Mouse (Mus musculus) WW6 (cell line): ENCODE measurements around the gene Krt86.
"Not testable (repeated sequence)": the region's sequence is repeated elsewhere in the genome, so short reads cannot be mapped to it uniquely, and the experiment has no call there.

ENCODE experiments used
- DNase-seq: peaks from one replicate; pipeline ENCODE4 v3.0.0-alpha.2; 2013; ENCODE audit warnings: low read depth, low spot score

Gene Krt86

DNA sequence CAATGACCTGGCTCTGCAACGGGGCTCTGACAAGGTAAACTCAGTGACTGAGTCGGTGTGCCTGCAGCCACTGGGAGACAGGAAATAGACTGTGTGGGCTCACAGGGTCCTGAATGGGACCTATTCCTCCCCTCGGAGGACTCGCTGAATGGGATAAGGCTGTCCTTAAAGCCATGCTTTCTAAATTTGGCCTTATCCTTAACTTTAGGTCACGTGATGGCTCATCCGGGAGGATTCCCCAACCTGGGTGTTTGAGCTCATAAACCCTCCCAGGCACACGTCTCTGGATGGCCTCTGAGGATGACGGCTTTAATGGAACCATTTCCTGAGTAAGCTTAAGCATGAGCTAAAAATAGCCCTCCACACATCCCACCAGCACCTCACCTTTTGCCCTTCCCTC is 19.4 kb downstream of the Krt86 start:
- DNase-seq, result no peak

DNA sequence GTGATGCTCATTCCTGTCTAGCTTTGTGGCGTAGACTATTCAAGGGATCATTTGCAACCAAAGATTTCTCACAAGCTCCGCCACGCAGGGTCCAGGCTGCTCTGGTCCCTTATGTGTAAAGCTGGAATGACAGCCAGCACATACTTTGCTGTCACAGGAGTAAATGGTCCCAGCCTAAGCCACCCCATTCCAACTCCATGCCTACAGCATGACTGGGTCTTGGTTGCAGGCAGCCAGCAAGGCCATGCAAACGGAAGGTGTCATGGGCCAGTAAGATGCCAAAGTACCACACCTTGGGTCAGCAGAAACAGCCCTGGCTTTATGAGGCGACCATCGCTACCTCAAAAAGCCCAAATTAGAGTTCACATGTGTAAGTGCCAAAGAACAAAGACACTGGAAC is 20.4 kb downstream of the Krt86 start:
- no peak for DNase-seq

DNA sequence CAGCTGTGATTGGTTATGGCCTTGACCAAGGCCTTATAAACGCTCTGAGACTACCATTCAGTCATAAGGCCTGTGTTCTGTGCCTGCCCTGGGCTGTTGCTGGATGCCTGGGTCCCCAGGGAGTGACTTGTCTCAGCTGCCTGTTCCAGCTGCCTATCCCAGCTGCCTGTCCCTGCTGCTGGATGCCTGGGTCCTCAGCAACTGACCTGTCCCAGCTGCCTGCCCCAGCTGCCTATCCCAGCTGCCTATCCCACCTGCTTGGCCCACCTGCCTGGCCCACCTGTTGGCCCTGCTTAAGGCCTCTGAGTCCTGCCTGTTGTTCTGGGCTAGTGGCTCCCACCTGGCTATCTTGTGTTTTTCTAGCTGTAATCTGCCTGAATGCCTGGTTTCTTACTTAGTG is 20.9 kb downstream of the Krt86 start:
- DNase-seq, result no peak

GRCm38 (mm10) chr15:101495266-101495665 is 22.0 kb downstream of the Krt86 start:
- DNase-seq, result no peak

- DNase-seq, result no peak
These were observed 23.9 kb downstream of the Krt86 start for GRCm38 (mm10) chr15:101497181-101497580.

GRCm38 (mm10) chr15:101506896-101507758 is 33.8 kb downstream of the Krt86 start:
- no peak for DNase-seq

GRCm38 (mm10) chr15:101508247-101508646 is 35.0 kb downstream of the Krt86 start:
- no peak for DNase-seq

DNA sequence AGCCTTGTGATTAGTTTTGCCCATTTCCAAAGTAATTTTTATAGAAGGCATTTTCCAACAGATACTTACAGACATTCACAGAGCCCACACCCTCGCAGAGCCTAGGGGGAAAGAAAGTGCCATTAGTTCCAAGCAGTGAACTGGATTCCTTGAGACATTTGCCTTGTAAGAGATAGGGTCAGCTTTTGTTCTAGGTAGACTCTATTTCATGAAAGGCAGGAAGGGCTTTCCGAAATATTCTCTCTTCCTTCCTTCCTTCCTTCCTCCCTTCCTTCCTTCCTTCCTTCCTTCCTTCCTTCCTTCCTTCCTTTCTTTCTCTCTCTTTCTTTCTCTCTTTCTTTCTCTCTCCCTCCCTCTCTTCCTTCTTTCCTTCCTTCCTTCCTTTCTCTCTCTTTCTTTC is 43.9 kb downstream of the Krt86 start, which contains the start of gene Gm49425:
Gm49425 (minus strand) TSS at position 101 of the 400 bp plus-strand sequence.
- not testable (repeated sequence) for DNase-seq

DNA sequence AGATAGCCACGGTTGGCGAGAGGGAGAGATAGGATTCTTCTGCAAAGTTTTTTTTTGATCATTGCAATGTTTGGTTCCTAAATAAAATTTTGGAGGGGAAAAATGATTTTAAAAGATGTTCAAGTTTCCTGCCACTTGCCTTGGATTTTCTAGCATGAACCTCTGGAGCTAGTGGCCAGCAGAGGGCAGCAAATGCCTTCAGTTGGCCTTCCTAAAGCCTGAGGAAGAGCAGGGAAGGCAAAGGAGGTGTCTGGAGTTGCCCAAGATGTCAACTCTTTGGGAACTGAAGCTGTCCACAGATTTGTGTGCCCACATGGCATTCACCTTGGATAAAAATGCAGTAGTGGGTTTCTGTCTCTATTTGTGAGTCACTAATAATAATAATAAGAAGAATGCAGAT is 46.5 kb downstream of the Krt86 start:
- DNase-seq, result no peak

DNA sequence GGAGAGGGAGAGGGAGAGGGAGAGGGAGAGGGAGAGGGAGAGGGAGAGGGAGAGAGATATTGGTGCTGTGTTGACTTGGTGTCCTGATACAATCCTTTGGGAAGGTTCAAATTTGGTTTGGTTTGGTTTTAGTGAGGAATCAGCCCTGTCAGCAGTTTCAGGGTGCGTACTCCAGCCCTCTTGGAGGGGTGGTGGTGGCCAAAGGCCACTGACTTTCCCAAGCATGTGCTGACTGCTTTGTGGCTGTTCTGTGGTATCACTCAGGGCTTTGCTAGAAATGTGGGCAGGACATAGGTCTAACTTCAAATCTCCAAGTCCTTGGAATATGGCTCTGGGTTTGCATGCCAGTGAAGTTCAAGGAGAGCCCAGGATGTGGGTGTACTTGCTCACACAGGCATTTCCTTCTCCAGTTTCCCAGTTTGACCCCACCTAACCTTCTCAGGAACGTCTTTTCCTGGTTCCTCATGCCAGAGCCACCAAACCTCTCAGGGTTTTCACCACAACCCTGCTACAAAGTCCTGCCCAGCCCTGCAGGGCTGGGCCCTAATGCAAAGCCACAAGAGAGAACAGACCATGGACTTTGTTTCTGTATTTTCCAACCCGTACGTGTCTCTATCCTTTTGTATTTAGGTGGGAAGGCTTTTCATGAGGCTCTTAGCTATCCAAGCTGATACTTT is 49.4 kb downstream of the Krt86 start:
- no peak for DNase-seq
